Mouse (Mus musculus): ENCODE results near the gene Abhd2.
A peak's percentile ranks its signal among the peaks of the same experiment; 100 is the strongest.

The Abhd2 gene

GRCm38 (mm10) chr7:79333419-79333818 is 60.4 kb downstream of the Abhd2 start:
- DNase-seq = no peak

DNA sequence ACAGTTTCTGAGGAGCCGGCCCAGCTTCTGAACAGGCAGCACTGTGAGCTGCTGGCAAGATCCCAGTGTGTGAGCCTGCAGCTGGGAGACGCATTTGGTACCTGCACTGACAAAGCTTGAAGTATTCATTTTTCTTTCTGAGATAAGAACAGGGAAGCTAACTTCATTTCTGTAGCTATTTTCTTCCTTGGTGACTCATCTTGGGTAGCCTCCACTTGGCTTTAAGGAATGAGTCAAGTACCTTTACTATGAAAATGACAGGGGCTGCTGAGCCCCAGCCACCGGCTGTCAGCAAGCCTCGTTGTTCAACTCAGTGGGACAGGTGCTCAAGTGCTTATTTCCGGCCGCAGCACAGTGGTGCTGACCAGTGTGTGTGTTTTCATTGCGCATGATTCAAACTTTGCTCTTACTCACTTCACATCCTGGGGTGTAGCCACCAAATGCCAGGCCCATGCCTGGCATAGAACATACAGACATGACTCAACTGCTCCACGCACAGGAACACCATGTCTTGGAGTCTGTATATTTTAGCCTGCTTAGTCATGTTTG is 63.4 kb downstream of the Abhd2 start:
- DNase-seq = no peak

- peak; percentile 52 for DNase-seq
These were observed 72.9 kb downstream of the Abhd2 start for GRCm38 (mm10) chr7:79345902-79346301.

GRCm38 (mm10) chr7:79346555-79347075 is 73.6 kb downstream of the Abhd2 start:
- no peak for DNase-seq

DNA sequence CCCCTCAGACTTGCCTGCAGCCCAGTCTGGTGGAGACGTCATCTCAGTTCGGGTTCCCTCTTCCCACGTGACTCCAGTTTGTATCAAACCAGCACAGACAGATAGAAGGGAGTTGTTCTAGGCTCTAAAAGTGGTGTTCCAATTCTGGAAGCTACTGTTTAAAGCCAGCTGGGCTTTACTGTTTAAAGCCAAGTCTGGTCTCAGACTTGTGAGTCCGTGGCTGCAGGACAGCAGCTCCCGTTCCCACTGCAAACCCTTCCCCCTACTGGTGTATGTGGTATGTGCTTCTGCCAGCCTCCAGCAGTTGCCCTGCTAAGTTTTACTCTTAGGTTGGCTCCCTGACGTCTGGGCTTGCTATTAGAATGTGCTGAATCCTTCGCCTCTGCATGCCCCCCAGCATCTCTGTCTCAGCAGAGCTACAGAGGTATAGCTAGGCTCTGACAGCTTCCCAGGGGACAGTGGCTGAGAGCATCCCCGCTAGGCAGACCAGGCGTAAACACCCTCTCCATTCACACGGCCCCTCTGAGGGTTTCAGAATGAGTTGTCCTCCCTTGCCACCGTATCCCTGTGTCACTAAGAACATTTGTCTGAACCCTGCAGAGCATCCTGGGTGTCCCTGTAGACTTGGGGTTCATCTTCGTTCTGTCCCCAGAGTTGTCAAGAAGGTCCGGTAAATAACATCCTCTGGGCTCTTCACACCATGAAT is 74.3 kb downstream of the Abhd2 start:
- no peak for DNase-seq

- no peak for DNase-seq
These were observed 75.8 kb downstream of the Abhd2 start for GRCm38 (mm10) chr7:79348816-79349215.

DNA sequence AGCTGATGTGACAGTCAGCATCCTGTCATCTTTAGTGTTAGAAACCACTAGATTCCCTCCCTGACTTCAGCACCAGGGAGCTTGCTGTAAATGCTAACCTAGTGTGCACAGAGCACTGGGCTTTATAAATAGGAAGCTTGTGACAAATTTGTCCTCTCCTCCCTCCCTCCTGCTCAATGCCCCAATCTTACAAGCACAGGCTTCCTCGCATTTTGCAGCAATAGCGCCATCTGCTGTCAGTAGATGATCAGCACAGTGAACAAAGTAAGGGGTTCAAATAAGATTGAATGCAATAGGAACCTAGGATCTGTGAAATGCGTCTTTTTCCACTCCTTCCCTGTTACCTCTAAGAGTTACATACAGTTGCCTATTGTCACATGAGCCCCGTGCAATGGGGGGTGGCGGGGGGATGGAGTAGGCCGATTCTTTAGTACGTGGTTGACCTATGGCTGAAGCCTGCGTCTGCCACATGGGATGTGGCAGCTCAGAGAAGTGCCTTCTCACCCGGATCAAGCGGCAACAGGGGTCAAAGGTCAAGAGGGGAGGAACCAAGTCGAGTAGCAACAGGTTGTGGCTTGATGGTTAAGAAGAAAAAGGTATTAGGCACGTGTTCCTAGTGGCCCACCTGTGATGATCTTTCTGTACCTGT is 76.9 kb downstream of the Abhd2 start:
- peak; percentile 88 for DNase-seq

- DNase-seq = no peak
These were observed 85.6 kb downstream of the Abhd2 start for GRCm38 (mm10) chr7:79358350-79359182.

DNA sequence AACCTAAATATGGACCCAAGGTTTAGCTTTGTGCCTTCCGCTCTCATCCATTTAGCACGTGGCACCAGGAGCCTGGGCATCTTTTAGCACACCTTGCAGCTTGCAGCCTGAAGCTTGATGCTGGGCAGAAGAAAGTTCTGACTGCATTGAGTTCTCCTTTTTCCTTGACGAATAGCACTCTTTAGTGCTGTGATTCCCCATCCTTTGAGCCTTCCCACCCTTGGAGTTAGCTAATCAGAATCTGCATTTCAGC is 86.1 kb downstream of the Abhd2 start:
- no peak for DNase-seq

GRCm38 (mm10) chr7:79360056-79360455 is 87.1 kb downstream of the Abhd2 start:
- no peak for DNase-seq

DNA sequence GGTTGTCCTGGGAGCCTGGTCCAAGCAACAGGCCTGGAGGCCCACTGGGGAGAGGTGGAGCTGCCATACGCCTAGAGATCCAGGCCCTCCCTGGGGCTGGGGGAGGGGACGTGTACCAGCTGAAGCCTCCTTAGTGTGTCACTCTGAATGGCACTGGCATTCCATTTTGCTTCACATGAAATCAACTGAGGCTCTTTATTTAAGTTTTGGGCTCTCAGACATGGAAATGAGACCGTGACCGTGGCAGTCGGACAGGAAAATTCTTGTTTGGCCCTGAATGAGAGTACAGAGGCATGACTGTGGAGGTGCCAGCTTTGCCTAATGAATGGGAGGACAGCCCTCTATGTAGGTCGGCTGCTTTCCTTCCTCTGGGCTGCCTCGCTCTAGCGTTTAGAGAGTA is 89.2 kb downstream of the Abhd2 start:
- no peak for DNase-seq

- no peak for DNase-seq
These were observed 89.8 kb downstream of the Abhd2 start for GRCm38 (mm10) chr7:79362830-79363229.

- no peak for DNase-seq
These were observed 90.5 kb downstream of the Abhd2 start for GRCm38 (mm10) chr7:79363370-79364043.

GRCm38 (mm10) chr7:79368664-79369063 is 95.7 kb downstream of the Abhd2 start:
- DNase-seq = no peak

GRCm38 (mm10) chr7:79369416-79369815 is 96.4 kb downstream of the Abhd2 start:
- no peak for DNase-seq

DNA sequence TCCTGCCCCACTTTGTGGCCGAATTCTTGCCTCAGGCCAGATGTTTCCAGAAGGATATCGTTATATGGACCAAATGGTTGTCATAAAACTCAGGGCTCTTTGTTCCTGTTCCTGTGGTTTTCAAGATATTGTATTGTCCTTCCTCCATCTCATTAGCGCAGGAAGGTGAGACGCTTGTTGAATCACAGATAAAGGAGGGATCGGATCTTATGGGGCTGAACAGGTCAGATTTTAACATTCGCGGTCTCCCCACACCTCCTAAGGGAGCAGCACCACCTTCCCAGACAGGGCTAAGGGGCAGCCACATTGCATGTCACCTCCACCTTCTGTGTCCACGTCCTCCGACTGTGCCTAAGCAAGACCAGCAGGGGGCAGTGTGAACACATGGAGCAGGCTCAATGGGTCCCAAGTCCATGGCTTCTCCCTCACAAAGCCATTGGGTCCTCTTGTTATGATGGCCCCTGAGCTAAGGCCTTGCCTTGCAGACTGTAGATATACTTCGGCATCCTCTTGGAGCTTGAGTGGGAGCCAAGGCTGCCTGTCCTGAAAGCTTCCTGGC is 98.4 kb downstream of the Abhd2 start:
- DNase-seq = peak; percentile 49

GRCm38 (mm10) chr7:79374017-79374416 is 101.0 kb downstream of the Abhd2 start:
- DNase-seq = no peak

DNA sequence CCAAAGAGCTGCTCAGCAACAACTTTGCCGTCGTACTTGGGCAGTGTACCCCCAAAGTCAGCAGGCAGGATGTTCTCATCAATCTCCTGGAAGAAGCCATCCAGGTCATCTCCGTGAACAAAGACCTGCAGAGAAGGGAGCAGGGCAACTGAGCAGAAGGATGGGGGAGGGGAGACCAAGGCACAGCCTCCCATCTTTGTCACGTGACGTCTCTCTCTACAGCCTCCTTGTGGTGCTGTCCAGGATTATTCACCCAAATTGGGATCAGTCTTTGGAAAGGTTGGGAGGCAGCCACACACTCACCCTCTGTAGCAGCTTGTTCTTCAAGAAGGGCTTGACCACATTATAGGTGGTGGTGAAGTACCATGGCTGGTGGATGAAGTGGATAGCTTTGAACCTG is 102.6 kb downstream of the Abhd2 start:
- no peak for DNase-seq

DNA sequence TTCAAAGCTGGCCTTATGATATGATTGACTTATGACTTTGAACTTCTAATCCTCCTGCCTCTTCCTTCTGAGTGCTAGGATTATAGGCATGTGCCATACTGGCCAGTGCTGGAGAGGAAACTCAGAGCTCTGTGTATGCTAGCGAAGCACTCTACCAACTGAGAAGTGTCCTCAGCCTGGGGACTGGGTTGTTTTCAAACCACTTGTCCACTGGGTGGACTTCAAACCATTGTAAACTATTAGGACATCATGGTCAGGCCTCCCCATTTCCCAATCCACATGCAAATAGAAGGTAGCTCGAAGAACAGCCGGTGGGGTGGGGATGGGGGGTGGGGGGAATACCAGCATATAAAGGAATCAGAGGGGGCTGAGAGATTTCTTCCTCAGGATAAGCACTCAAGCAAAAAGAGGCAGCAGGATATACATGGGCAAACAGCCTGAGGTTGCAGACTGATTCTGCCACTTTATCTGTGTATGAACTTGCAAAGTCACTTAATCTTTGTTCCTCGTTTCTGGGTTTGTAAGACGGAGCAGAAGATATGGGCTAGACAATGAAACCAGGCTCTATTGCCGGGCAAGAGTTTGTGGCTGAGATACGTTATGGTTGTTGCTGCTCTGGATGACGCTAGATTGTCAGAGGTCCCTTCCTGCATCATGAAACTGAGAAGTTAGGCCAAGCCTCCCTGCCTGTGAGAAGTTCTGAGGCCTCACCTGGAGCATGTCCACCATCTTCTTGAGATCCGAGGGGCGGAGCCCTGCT is 103.7 kb downstream of the Abhd2 start:
- DNase-seq = no peak

GRCm38 (mm10) chr7:79386422-79387133 is 113.6 kb downstream of the Abhd2 start, which contains the start of gene Rlbp1:
Rlbp1 (minus strand) TSS chr7:79387048.
- DNase-seq = no peak

GRCm38 (mm10) chr7:79387140-79387539 is 114.1 kb downstream of the Abhd2 start:
- DNase-seq = no peak
